Mouse (Mus musculus) megakaryocyte, embryonic 14.5 days (primary cell): ENCODE data around the gene Tra2a.

Experiments used
- FLI1 ChIP-seq: IDR thresholded peaks from 2 replicates; pipeline ENCODE4 v1.6.1; 2012; ENCODE audit warnings: low read length, inconsistent platforms, mixed read lengths
- GATA1 ChIP-seq: IDR thresholded peaks from 3 replicates; pipeline ENCODE4 v1.6.1; 2012; ENCODE audit warnings: mixed read lengths, low read length, inconsistent platforms, borderline replicate concordance

DNA sequence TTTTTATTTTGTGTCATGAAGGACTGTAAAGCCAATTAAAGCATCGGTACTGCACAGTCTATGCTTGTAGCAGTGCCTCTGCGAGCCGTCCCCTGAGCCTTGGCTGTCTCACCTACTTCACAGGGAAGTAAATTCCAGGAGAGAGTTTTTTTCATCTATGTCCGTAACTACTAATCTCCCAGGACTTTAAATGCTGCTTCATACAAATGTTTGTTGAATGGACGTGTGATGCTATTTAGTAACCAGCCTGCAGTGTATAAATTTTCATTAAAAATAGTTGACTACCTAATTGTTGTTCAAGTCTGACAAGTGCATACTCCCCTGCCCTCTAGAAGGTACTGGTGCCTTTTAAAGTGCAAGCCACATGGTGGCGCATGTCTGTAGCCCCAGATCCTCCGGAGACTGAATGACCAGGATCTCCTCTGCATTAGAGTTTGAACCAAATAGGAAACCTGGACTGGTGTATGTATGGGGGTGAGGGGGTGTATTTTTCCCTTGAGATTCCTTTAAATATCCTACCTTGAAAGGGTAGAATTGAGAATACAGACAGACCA, 35.6 kb downstream of the Tra2a start:
- no peak for TF ChIP-seq GATA1
- no peak for TF ChIP-seq FLI1
